Mouse (Mus musculus) Patski (cell line): ENCODE results near the gene Dapp1. TPM values are rescaled to one million over a fixed set of nuclear protein-coding genes. Genes with fewer than 3 reads are reported as not detected.
"Not testable (repeated sequence)": the region's sequence is repeated elsewhere in the genome, so short reads cannot be mapped to it uniquely, and the experiment has no call there.

Experiments used
- ATAC-seq: fragments of 100-300 bp; one replicate; pipeline ENCODE4 v1.8.0; 2021
- CTCF ChIA-PET: fragments of 350-600 bp; sonication (Branson Sonifier 250); formaldehyde crosslinking; loops from one replicate; lab custom pipeline; 2022; ENCODE audit warnings: inconsistent platforms; lab: Charles Lee
- POLR2A ChIA-PET: fragments of 350-600 bp; sonication (Branson Sonifier 250); formaldehyde crosslinking; loops from one replicate; lab custom pipeline; 2022; ENCODE audit warnings: antibody characterized with exemption, inconsistent platforms; lab: Charles Lee
- DNase-seq: peaks from one replicate; pipeline ENCODE4 v3.0.0-alpha.2; 2011; ENCODE audit warnings: low read depth, low spot score
- H3K27me3 ChIP-seq: fragments of 371-371 bp; one replicate; pipeline ENCODE4 v1.5.1; 2021
- CTCF ChIP-seq: fragments of 100-300 bp; IDR thresholded peaks from one replicate; pipeline ENCODE4 v1.5.1; 2021
- in situ Hi-C: fragments of 300-500 bp; cut with MboI; formaldehyde crosslinking; loops from 3 replicates; pipeline ENCODE4 v1.11.1; 2018; ENCODE audit warnings: low pct_unique_long_range_greater_than_20kb, mixed read lengths
- polyA plus RNA-seq: library from polyadenylated mRNA; unstranded; gene quantifications from one replicate; pipeline ENCODE4 v1.2.3, GENCODE M21; 2021

Dapp1 gene
- polyA plus RNA-seq, 1 experiment from 2014 or later, result 4.0 TPM

GRCm38 (mm10) chr3:137933986-137934385, 47.4 kb downstream of the Dapp1 start:
- no peak for TF ChIP-seq CTCF
- H3K27me3 ChIP-seq, result no peaks in the 10 kb centered on the region
- ATAC-seq, result no peak
- in situ Hi-C loops, result no loop called here
- ChIA-PET POLR2A (no interaction called here), CTCF (interaction anchor here (1.0 to 1.9 kb wide), 4 partner anchors 9 to 211 kb away, joined by 3 to 5 read pairs (median 4); partner anchors contain the start of gene Mttp)
- DNase-seq, result no peak

GRCm38 (mm10) chr3:137932748-137933147, 48.6 kb downstream of the Dapp1 start:
- POLR2A ChIA-PET, result interaction anchor here (1.0 kb wide), 1 partner anchor 12 kb away, joined by 3 read pairs; no protein-coding TSS in a partner anchor
- in situ Hi-C loops, result no loop called here
- DNase-seq (no peak), ATAC-seq (no peak)
- no peaks in the 10 kb centered on the region for H3K27me3 ChIP-seq
- CTCF ChIA-PET, result interaction anchor here (1.6 to 1.9 kb wide), 2 partner anchors 11 to 212 kb away, joined by 3 to 5 read pairs; partner anchors contain the start of gene Mttp
- TF ChIP-seq CTCF, result no peak

GRCm38 (mm10) chr3:137929940-137930339, 51.4 kb downstream of the Dapp1 start:
- TF ChIP-seq CTCF, result no peak

DNA sequence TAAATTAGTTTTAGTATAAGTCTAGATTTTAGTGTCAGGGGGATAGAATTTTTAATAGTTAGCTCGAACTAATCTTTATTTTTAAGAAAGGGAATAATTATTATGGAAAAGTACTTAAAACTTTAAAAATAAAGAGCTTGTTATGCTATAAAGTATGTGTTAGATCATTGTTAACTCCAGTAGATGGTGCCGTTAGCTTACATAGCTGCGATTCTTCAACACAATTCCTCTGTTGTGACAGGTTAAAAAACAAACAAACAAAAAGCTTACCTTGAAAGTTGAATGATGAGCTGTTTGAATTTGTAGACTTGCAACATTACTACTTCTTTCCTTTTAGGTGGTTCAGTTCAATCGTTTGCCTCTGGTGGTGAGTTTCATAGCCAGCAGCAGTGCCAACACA, 54.3 kb downstream of the Dapp1 start:
- in situ Hi-C loops, result no loop called here
- no peak for TF ChIP-seq CTCF
- no peak for ATAC-seq
- POLR2A ChIA-PET, result no interaction called here
- H3K27me3 ChIP-seq, result no peaks in the 10 kb centered on the region
- CTCF ChIA-PET, result interaction anchor here (1.2 to 1.8 kb wide), 4 partner anchors 23 to 218 kb away, joined by 3 to 7 read pairs (median 4); partner anchors contain the start of gene Mttp
- DNase-seq, result no peak

More at GRCm38 (mm10) chr3:137929940-137930339, 51.4 kb downstream of the Dapp1 start:
- in situ Hi-C loops, result no loop called here
- POLR2A ChIA-PET, result no interaction called here
- ATAC-seq (no peak), DNase-seq (no peak)
- CTCF ChIA-PET, result interaction anchor here (0.9 to 2.6 kb wide), 5 partner anchors 8 to 215 kb away, joined by 3 to 8 read pairs (median 3); partner anchors contain the start of gene Mttp
- no peaks in the 10 kb centered on the region for H3K27me3 ChIP-seq

DNA sequence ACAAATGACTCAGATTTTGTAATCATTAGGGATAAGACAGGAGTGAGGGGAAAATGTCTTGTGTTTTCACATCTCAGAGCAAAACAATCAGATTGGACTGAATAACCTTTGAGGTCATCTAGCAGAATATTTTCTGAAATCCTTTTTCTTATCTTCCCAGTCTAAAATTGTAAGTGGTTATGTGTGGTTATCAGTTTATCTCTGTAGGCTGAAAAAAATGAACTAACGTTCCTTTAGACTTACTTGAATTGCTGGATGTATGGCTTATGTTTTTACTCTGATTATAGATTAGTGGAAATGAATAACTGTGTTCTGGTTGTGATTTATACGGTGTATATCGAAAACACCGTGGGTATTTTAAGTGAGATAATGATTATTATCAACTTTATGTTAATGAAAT, 60.8 kb downstream of the Dapp1 start:
- ChIA-PET CTCF (interaction anchor here (0.8 to 2.8 kb wide), 3 partner anchors 19 to 99 kb away, joined by 3 to 8 read pairs (median 3); no protein-coding TSS in a partner anchor), POLR2A (interaction anchor here (0.6 to 1.2 kb wide), 3 partner anchors 12 to 676 kb away, joined by 3 read pairs; partner anchors contain the start of gene H2afz)
- ATAC-seq, result no peak
- no peaks in the 10 kb centered on the region for H3K27me3 ChIP-seq
- in situ Hi-C loops, result no loop called here
- TF ChIP-seq CTCF, result no peak
- DNase-seq, result no peak

GRCm38 (mm10) chr3:137919398-137919797, 61.9 kb downstream of the Dapp1 start:
- CTCF ChIA-PET, result interaction anchor here (0.9 kb wide), 1 partner anchor 54 kb away, joined by 3 read pairs; no protein-coding TSS in a partner anchor
- in situ Hi-C loops, result no loop called here
- no peaks in the 10 kb centered on the region for H3K27me3 ChIP-seq
- TF ChIP-seq CTCF, result no peak
- POLR2A ChIA-PET, result interaction anchor here (0.6 to 1.2 kb wide), 3 partner anchors 40 to 225 kb away, joined by 3 read pairs; no protein-coding TSS in a partner anchor
- no peak for ATAC-seq
- no peak for DNase-seq

DNA sequence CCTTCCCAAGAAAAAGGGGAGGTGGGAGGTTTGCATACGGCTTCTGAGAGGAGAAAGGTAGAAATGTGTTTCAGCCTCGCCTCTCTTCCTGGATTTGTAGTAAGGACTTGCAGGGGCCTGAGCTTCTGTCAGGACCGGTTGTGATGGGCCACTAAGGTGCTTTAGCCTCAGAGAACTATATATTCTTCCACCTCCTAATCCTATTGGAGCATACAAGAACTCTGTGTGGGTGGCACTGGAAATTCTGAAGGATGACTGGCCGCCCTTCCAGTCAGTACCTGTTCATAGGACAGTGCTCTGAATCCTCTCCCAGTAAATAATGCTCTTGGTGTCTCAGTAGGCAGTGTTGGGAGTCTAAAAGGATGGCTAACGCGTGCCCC, 62.4 kb downstream of the Dapp1 start:
- H3K27me3 ChIP-seq, result no peaks in the 10 kb centered on the region
- in situ Hi-C loops, result no loop called here
- CTCF ChIA-PET, result interaction anchor here (0.8 kb wide), 1 partner anchor 28 kb away, joined by 3 read pairs; no protein-coding TSS in a partner anchor
- TF ChIP-seq CTCF, result no peak
- POLR2A ChIA-PET, result interaction anchor here (0.6 to 1.2 kb wide), 3 partner anchors 40 to 581 kb away, joined by 3 read pairs; no protein-coding TSS in a partner anchor
- DNase-seq (peak; percentile 35), ATAC-seq (peak; percentile 37)

- peak; percentile 71 for DNase-seq
- in situ Hi-C loops, result no loop called here
- no peak for TF ChIP-seq CTCF
- peak; percentile 94 for ATAC-seq
- ChIA-PET POLR2A (interaction anchor here (0.6 to 1.6 kb wide), 5 partner anchors 8 to 582 kb away, joined by 3 to 5 read pairs (median 3); no protein-coding TSS in a partner anchor), CTCF (interaction anchor here (0.8 to 1.0 kb wide), 2 partner anchors 28 to 73 kb away, joined by 3 read pairs; no protein-coding TSS in a partner anchor)
- no peaks in the 10 kb centered on the region for H3K27me3 ChIP-seq
Observed at GRCm38 (mm10) chr3:137918172-137918931, 63.0 kb downstream of the Dapp1 start, which contains the start of gene Lamtor3. Gene Lamtor3 (plus strand): TSS chr3:137918506.

- in situ Hi-C loops, result no loop called here
- no peak for TF ChIP-seq CTCF
- no peak for DNase-seq
- POLR2A ChIA-PET, result interaction anchor here (0.6 to 1.6 kb wide), 3 partner anchors 8 to 18 kb away, joined by 3 to 5 read pairs (median 3); no protein-coding TSS in a partner anchor
- no peaks in the 10 kb centered on the region for H3K27me3 ChIP-seq
- CTCF ChIA-PET, result interaction anchor here (1.0 kb wide), 1 partner anchor 73 kb away, joined by 3 read pairs; no protein-coding TSS in a partner anchor
- no peak for ATAC-seq
Observed at GRCm38 (mm10) chr3:137917694-137918171, 63.6 kb downstream of the Dapp1 start.

DNA sequence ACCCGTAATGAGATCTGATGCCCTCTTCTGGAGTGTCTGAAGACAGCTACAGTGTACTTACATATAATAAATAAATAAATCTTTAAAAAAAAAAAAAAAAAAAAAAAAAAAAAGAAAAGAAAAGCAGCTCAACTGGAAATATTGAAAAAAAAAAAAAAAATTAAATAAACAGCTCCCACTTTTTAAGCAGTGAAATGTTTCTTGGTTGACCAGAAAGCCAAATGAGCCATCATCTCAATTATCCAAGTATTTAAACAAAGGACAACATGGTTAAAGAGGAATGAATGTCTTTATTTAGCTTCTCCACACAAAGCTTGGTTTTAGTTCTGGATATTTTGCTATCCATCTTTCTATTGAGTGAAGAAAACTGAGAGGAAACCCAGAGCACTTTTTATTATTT, 66.8 kb downstream of the Dapp1 start:
- CTCF ChIA-PET, result interaction anchor here (1.0 to 1.9 kb wide), 2 partner anchors 23 to 46 kb away, joined by 3 to 5 read pairs; no protein-coding TSS in a partner anchor
- in situ Hi-C loops, POLR2A ChIA-PET, ATAC-seq, H3K27me3 ChIP-seq, DNase-seq: not testable (repeated sequence)
